Mouse (Mus musculus) liver, embryonic 15.5 days (tissue): ENCODE measurements around the gene Angel2. TPM values are rescaled to one million over a fixed set of nuclear protein-coding genes. Genes with fewer than 3 reads are reported as not detected.
"Not testable (repeated sequence)": the region's sequence is repeated elsewhere in the genome, so short reads cannot be mapped to it uniquely, and the experiment has no call there.

ENCODE experiments used
- ATAC-seq: fragments of 200-750 bp; cut with Nextera tagmentation; 2 replicates; pipeline ENCODE4 v1.8.0; 2017; ENCODE audit warnings: moderate number of reproducible peaks, mild to moderate bottlenecking, moderate library complexity; ENCODE audit not compliant: insufficient read depth
- H3K27ac ChIP-seq: fragments of 300-500 bp; sonication (generic); replicated peaks from 2 replicates; pipeline ENCODE4 v1.5.1; 2015; ENCODE audit warnings: mild to moderate bottlenecking, inconsistent platforms
- H3K27me3 ChIP-seq: fragments of 300-500 bp; sonication (generic); 2 replicates; pipeline ENCODE4 v1.6.1; 2015; ENCODE audit warnings: mild to moderate bottlenecking, inconsistent platforms
- H3K36me3 ChIP-seq: fragments of 300-500 bp; sonication (generic); replicated peaks from 2 replicates; pipeline ENCODE4 v1.6.1; 2015; ENCODE audit warnings: moderate library complexity, mild to moderate bottlenecking, inconsistent platforms
- H3K4me1 ChIP-seq: fragments of 300-500 bp; sonication (generic); replicated peaks from 2 replicates; pipeline ENCODE4 v1.6.1; 2015; ENCODE audit warnings: inconsistent platforms
- H3K4me2 ChIP-seq: fragments of 300-500 bp; sonication (generic); 2 replicates; pipeline ENCODE4 v1.6.1; 2015; ENCODE audit warnings: moderate library complexity, mild to moderate bottlenecking, inconsistent platforms
- H3K4me3 ChIP-seq: fragments of 300-500 bp; sonication (generic); replicated peaks from 2 replicates; pipeline ENCODE4 v1.5.1; 2015; ENCODE audit warnings: mild to moderate bottlenecking, inconsistent platforms
- H3K9ac ChIP-seq: fragments of 300-500 bp; sonication (generic); 2 replicates; pipeline ENCODE4 v1.6.1; 2015; ENCODE audit warnings: moderate library complexity, mild to moderate bottlenecking, inconsistent platforms
- H3K9me3 ChIP-seq: fragments of 300-500 bp; sonication (generic); replicated peaks from 2 replicates; pipeline ENCODE4 v1.6.1; 2016; ENCODE audit warnings: inconsistent platforms
- whole genome bisulfite sequencing: fragments of 180-500 bp; shearing (Covaris S2); methylation state at CpG from one replicate; pipeline ENCODE4 v1.1.7; 2015; ENCODE audit warnings: mixed read lengths; ENCODE audit not compliant: insufficient replicate concordance; 5-methylcytosine and 5-hydroxymethylcytosine counted together
- polyA plus RNA-seq: library from polyadenylated mRNA; unstranded; fragments of >200 nt; fragmentation: Nextera tagmentation; extraction: Ambion mirVana; gene quantifications from 2 replicates; pipeline ENCODE4 v1.2.1, GENCODE M21; 2015

Angel2 gene
- 11.3 and 13.4 TPM in 2 replicates for polyA plus RNA-seq

DNA sequence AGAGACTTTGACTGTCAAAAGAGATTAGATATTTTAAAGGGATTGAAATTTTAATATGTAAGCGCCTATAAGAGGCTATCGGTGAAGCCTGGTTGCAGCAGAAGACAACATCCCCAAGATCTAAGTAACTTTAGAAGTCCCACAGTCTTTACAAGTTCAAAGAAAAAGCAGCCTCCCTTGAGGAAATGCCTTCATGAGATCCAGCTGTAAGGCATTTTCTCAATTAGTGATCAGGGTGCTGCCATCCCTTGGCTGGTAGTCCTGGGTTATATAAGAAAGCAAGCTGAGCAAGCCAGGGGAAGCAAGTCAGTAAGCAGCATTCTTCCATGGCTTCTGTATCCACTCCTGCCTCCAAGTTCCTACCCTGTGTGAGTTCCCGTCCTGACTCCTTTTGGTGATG, at the start of gene Angel2:
TSS of gene Angel2 (plus strand) at position 301 of the 400 bp plus-strand sequence.
- not testable (repeated sequence) for ATAC-seq

DNA sequence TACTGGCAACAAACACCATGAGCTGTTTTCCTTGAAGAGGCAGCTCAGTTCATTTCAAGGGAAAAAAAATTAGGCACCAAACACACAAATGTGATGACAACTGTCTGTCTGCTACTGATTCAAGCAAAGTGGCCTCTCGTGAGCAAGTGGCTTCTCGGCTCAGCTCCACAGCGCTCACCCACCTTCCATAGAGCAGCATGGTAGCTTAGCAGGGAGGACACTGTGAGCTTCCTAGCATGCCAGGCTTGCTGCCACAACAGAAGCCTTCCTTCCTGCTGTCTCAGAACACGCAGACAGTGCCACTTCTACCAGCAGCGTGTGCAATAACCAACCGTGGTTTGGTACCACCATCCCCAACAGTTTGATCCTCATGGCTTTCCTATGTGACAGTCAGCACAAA, 49.2 kb upstream of the Angel2 start:
- Histone ChIP-seq H3K9me3 (no peaks in the 10 kb centered on the region), H3K27ac (no peak overlapping the region), H3K4me3 (no peak overlapping the region), H3K36me3 (no peaks in the 10 kb centered on the region), H3K4me1 (0 out of 2 replicates have a peak, but pooled peaks cover 8% of the 10 kb centered on the region), H3K27me3 (no peaks in the 10 kb centered on the region), H3K9ac (no peak overlapping the region), H3K4me2 (no peak overlapping the region)
- whole genome bisulfite sequencing: 79% methylated on average over 6 of the region's 6 CpGs
- ATAC-seq: no peak

More for the DNA sequence above, at the start of gene Angel2:
- 61% methylated on average over 3 of the region's 3 CpGs for WGBS
- H3K4me3 ChIP-seq, H3K9me3 ChIP-seq, H3K4me2 ChIP-seq, H3K27me3 ChIP-seq, H3K27ac ChIP-seq, H3K36me3 ChIP-seq, H3K9ac ChIP-seq: not testable (repeated sequence)
- H3K4me1 ChIP-seq: peaks cover 17% of the 10 kb centered on the region

GRCm38 (mm10) chr1:190880638-190881037, 44.3 kb upstream of the Angel2 start:
- Histone ChIP-seq H3K9me3 (no peaks in the 10 kb centered on the region), H3K4me3 (no peak overlapping the region), H3K27me3 (no peaks in the 10 kb centered on the region), H3K36me3 (0 out of 2 replicates have a peak, but pooled peaks cover 2% of the 10 kb centered on the region), H3K27ac (peak overlapping the region; percentile 45), H3K9ac (no peak overlapping the region), H3K4me1 (0 out of 2 replicates have a peak, but pooled peaks cover 8% of the 10 kb centered on the region), H3K4me2 (no peak overlapping the region)
- ATAC-seq: peak; percentile 85
- WGBS: 60% methylated on average over 6 of the region's 6 CpGs

DNA sequence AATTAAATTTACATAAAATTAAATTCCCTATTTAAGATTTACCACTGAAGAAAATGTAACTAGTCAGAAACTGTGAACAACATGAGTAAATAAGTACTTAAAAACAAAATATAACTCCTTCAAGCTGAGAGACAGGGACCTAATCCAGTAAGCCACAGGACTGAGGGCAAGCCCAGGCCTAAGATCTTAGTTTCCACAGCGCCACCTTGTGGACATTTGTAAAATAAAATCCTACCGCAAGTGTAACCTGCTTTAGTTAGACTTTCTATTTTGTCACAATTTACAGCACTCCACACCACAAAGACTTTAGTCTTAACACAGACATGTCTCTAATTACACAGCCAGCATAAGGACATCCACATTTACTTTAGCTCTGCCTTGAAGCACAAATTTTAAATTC, 43.5 kb upstream of the Angel2 start:
- no peak for ATAC-seq
- Histone ChIP-seq H3K4me3 (no peak overlapping the region), H3K27ac (no peak overlapping the region), H3K4me2 (no peak overlapping the region), H3K27me3 (no peaks in the 10 kb centered on the region), H3K9ac (no peak overlapping the region), H3K9me3 (no peaks in the 10 kb centered on the region), H3K36me3 (0 out of 2 replicates have a peak, but pooled peaks cover 2% of the 10 kb centered on the region), H3K4me1 (0 out of 2 replicates have a peak, but pooled peaks cover 8% of the 10 kb centered on the region)
- 1% methylated on average over 2 of the region's 2 CpGs for WGBS

DNA sequence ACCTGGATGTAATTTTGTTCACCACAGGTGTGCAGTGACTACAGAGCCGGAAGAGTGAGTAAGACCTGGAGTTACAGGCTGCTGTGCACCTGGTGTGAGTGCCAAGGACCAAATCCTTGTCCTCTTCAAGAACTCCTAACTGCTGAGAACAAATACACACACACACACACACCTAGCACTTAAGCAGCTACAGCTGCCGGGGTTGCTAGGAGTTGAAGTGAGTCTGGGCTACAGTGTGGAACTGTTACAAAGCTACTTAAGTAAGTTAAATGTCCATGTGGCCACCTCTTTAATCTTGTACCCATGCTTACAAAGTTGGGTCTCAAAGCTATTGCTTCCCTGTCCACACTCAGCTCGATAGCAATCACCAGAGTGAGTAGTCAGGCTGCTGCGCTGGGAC, 38.9 kb upstream of the Angel2 start:
- no peak for ATAC-seq
- H3K9ac ChIP-seq: no peak overlapping the region
- 71% methylated on average over 4 of the region's 4 CpGs for WGBS

DNA sequence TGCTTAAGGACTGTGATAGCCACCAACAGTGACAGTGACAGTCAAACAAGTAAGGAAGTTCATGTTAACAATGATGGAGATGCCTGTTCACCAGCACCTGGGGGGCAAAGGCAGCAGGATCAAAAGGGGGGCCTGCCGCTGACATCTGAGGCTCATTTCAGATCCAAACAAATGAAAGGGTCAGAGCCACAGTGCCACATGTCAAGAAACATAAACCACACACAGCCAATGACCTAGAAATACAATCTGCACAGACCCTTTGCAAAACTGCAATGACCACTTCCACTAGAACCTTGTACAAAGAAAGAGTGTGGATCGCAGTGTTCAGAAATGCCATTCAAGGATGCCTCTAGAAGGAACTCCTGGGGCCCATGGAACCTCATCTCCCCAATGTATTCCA, 36.9 kb upstream of the Angel2 start:
- H3K4me2 ChIP-seq: no peak overlapping the region
- no peak overlapping the region for H3K9ac ChIP-seq
- peaks cover under 1% of the 10 kb centered on the region; the same call in 1 of the 2 replicates for H3K4me1 ChIP-seq
- H3K9me3 ChIP-seq: no peaks in the 10 kb centered on the region
- no peaks in the 10 kb centered on the region for H3K27me3 ChIP-seq
- no peak overlapping the region for H3K4me3 ChIP-seq
- peaks cover 5% of the 10 kb centered on the region; the same call in 1 of the 2 replicates for H3K36me3 ChIP-seq
- no peak for ATAC-seq
- H3K27ac ChIP-seq: no peak overlapping the region
- 86% methylated on average over 2 of the region's 2 CpGs for WGBS

More for the DNA sequence above, 38.9 kb upstream of the Angel2 start:
- Histone ChIP-seq H3K27me3 (no peaks in the 10 kb centered on the region), H3K4me1 (no peaks in the 10 kb centered on the region), H3K36me3 (0 out of 2 replicates have a peak, but pooled peaks cover 5% of the 10 kb centered on the region), H3K9me3 (no peaks in the 10 kb centered on the region), H3K4me3 (no peak overlapping the region), H3K4me2 (no peak overlapping the region), H3K27ac (no peak overlapping the region)

GRCm38 (mm10) chr1:190888646-190889045, 36.3 kb upstream of the Angel2 start:
- Histone ChIP-seq H3K4me2 (no peak overlapping the region), H3K36me3 (peaks cover 5% of the 10 kb centered on the region; the same call in 1 of the 2 replicates), H3K27me3 (no peaks in the 10 kb centered on the region), H3K4me3 (no peak overlapping the region), H3K27ac (no peak overlapping the region), H3K9me3 (no peaks in the 10 kb centered on the region), H3K4me1 (peaks cover 5% of the 10 kb centered on the region; the same call in 1 of the 2 replicates), H3K9ac (no peak overlapping the region)
- ATAC-seq: no peak
- 82% methylated on average over 16 of the region's 16 CpGs for WGBS

DNA sequence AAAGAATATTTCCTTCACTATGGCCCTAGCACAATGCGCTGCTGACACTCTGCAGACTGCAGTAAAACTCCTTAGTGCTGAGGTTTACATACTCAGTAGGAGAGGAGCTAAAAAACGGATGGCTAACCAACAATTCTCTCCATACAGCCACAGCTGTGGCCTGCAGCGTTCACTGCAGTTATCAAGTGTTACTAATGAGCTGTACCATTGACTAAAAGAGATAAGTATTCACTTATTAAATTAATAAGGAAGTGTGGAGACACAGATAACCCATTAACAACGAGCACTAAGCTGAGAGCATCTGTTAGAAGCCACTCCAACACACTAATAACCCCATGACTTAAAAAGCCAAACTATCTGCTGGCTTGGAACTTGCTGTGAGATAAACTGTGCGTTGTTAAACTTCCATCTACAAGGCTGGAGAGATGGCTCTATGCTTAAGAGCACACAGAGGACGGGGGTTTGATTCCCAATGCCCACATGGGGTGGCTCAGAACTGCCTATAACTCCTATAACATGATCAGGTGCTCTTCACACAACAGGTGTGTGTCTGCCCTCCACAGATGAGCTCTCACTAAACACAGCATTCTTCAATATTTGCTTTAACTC, 31.2 kb upstream of the Angel2 start:
- Histone ChIP-seq H3K9ac (no peak overlapping the region), H3K9me3 (no peaks in the 10 kb centered on the region), H3K36me3 (peaks cover 9% of the 10 kb centered on the region; the same call in 1 of the 2 replicates), H3K4me2 (no peak overlapping the region), H3K4me3 (no peak overlapping the region), H3K27ac (no peak overlapping the region), H3K4me1 (peaks cover 5% of the 10 kb centered on the region; the same call in 1 of the 2 replicates), H3K27me3 (no peaks in the 10 kb centered on the region)
- peak; percentile 68 for ATAC-seq
- 38% methylated on average over 6 of the region's 6 CpGs for whole genome bisulfite sequencing

DNA sequence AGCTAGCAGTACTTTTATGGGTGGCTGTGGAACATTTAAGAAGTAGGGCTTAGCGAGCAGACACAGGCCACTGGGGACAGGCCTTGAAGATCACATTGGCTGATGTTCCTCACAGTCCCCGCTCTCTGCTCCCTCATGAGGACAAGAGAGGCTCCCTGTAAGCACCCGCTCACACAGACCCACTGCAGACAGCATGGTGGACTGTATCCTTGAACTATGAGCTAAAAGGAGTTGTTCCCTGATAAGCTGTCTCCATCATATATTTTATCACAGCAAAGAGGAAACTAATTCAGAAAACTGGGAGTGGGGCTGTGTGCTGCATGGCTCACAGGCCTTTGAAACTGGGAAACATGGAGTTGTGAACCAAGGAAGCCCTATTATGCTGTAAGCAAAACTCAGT, 26.7 kb upstream of the Angel2 start:
- Histone ChIP-seq H3K27me3 (no peaks in the 10 kb centered on the region), H3K4me1 (peaks cover 3% of the 10 kb centered on the region; the same call in 1 of the 2 replicates), H3K9ac (no peak overlapping the region), H3K4me3 (no peak overlapping the region), H3K4me2 (no peak overlapping the region), H3K27ac (no peak overlapping the region), H3K9me3 (no peaks in the 10 kb centered on the region), H3K36me3 (0 out of 2 replicates have a peak, but pooled peaks cover 6% of the 10 kb centered on the region)
- ATAC-seq: no peak
- 74% methylated on average over 3 of the region's 3 CpGs for WGBS

GRCm38 (mm10) chr1:190898899-190899575, 25.9 kb upstream of the Angel2 start:
- Histone ChIP-seq H3K27me3 (no peaks in the 10 kb centered on the region), H3K9me3 (no peaks in the 10 kb centered on the region), H3K36me3 (0 out of 2 replicates have a peak, but pooled peaks cover 6% of the 10 kb centered on the region), H3K4me1 (no peaks in the 10 kb centered on the region), H3K27ac (no peak overlapping the region), H3K4me3 (no peak overlapping the region), H3K9ac (no peak overlapping the region), H3K4me2 (no peak overlapping the region)
- WGBS: 67% methylated on average over 9 of the region's 9 CpGs
- ATAC-seq: no peak

GRCm38 (mm10) chr1:190901082-190901481, 23.8 kb upstream of the Angel2 start:
- Histone ChIP-seq H3K9me3 (no peaks in the 10 kb centered on the region), H3K4me2 (no peak overlapping the region), H3K27me3 (no peaks in the 10 kb centered on the region), H3K9ac (no peak overlapping the region), H3K4me3 (no peak overlapping the region), H3K27ac (no peak overlapping the region), H3K36me3 (0 out of 2 replicates have a peak, but pooled peaks cover 12% of the 10 kb centered on the region), H3K4me1 (no peaks in the 10 kb centered on the region)
- ATAC-seq: no peak
- 69% methylated on average over 2 of the region's 2 CpGs for WGBS
